Mouse (Mus musculus): ENCODE data around the gene Adra1b. TPM values are rescaled to one million over a fixed set of nuclear protein-coding genes. Genes with fewer than 3 reads are reported as not detected.

Gene Adra1b
- polyA plus RNA-seq, 1 experiment from 2014 or later = 0.07 TPM

DNA sequence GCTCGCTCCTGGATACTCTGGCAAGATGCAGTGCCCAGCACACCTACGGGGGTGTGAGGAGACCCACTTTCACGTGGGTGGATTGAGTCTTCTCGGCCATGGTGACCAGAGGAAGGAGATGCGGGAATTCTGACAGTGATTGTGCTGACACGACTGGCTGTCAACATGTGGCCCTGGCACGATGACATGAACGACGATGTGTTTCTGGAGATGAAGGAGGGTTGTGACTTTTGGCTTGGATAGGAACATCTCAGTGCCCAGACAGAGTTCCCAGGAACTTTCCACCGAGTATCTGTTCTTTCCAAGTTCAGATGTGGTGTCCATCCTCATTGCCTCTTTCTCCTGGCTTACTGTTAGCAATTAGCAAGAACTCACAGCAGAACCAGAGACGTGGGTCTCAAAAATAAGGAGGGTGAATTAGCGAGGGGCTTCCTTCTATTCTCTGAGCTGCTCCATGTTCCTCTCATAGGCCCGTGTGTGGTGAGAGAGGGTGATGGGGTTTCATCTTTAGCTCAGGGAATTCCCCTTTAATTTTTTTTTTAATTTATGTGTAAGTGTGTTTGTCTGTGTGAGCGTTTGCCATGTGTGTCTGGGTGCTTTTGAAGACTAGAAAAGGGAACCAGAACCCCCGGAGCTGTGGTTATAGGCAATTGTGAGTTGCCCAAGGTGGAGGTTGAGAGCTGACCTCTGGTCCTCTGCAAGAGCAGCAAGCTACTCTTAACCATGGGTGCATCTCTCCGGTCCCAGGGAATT is 11.3 kb upstream of the Adra1b start:
- no peak overlapping the region for H3K4me2 ChIP-seq (ENCODE audit: low read length)
- no peaks in the 10 kb centered on the region for H3K9me3 ChIP-seq (ENCODE audit: control insufficient read depth, low read length)
- no peaks in the 10 kb centered on the region for H3K27me3 ChIP-seq (replicated peaks; ENCODE audit: control insufficient read depth, insufficient read depth, low read length)
- no peak overlapping the region for H3K9ac ChIP-seq (ENCODE audit: low read length)
- H3K36me3 ChIP-seq (ENCODE audit: control insufficient read depth, insufficient read depth, low read length) = no peaks in the 10 kb centered on the region
- no peak overlapping the region for H3K27ac ChIP-seq (ENCODE audit: low read depth)
- no peak overlapping the region for H3K4me3 ChIP-seq (ENCODE audit: low read depth, low read length)
- no peak for ATAC-seq (replicated peaks; ENCODE audit: low FRiP score, low TSS enrichment, low read depth)
- WGBS = 89% methylated on average over 16 of the region's 16 CpGs
- no peak for DNase-seq (ENCODE audit: low spot score)
- no peaks in the 10 kb centered on the region; the same call in 1 of the 2 replicates for H3K4me1 ChIP-seq (replicated peaks; ENCODE audit: control insufficient read depth, insufficient read depth, low read length)

DNA sequence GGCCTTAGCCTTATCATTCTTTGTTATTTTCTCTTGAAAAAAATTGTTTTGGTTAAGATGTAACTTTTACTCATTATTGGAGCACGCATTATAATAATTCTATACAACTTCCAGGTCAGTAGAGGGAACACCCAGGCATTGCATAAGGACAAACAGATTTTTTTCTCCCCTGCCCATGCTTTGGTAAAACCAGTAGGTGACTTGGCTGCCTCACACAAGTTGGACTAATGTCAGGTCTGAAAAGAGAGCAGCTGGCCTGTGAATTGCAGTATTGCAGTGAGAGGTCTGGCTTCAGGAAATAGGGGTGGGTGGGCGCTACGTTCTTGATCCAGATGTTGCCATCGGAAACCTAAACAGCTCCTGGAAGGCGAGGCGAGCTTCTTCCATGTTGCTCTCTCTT is 10.6 kb upstream of the Adra1b start:
- H3K9ac ChIP-seq (ENCODE audit: low read length) = no peak overlapping the region
- WGBS = 61% methylated on average over 6 of the region's 6 CpGs
- H3K36me3 ChIP-seq (ENCODE audit: control insufficient read depth, insufficient read depth, low read length) = no peaks in the 10 kb centered on the region
- no peak overlapping the region for H3K4me3 ChIP-seq (ENCODE audit: low read depth, low read length)
- no peak overlapping the region for H3K27ac ChIP-seq (ENCODE audit: low read depth)
- no peaks in the 10 kb centered on the region for H3K27me3 ChIP-seq (replicated peaks; ENCODE audit: control insufficient read depth, insufficient read depth, low read length)
- ATAC-seq (replicated peaks; ENCODE audit: low FRiP score, low TSS enrichment, low read depth) = no peak
- H3K4me1 ChIP-seq (replicated peaks; ENCODE audit: control insufficient read depth, insufficient read depth, low read length) = no peaks in the 10 kb centered on the region; the same call in 1 of the 2 replicates
- DNase-seq (ENCODE audit: low spot score) = no peak
- H3K9me3 ChIP-seq (ENCODE audit: control insufficient read depth, low read length) = no peaks in the 10 kb centered on the region
- H3K4me2 ChIP-seq (ENCODE audit: low read length) = no peak overlapping the region

DNA sequence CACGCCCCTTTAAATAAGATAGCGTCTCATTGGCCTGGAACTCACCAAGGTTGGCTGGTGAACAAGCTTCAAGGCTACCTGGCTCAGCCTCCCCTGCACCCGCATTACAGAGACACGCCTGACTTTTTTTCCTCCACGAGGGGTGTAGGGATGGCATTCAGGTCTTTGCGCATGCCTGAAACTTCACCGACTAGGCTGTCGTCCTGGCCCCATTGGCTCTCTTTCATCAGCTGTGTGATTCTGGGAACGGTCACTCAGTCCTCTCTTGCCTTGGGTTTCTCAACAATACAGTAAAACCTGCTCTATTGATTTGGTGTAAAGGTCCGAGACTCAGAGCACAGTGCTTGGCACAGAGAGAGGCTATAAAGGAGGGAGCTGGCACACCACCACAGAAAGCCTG is 2.3 kb upstream of the Adra1b start:
- no peak for ATAC-seq (replicated peaks; ENCODE audit: low FRiP score, low TSS enrichment, low read depth)
- 83% methylated on average over 10 of the region's 10 CpGs for WGBS
- Histone ChIP-seq H3K4me1 (replicated peaks; ENCODE audit: control insufficient read depth, insufficient read depth, low read length) (no peaks in the 10 kb centered on the region), H3K4me3 (ENCODE audit: low read depth, low read length) (no peak overlapping the region), H3K9me3 (ENCODE audit: control insufficient read depth, low read length) (no peaks in the 10 kb centered on the region), H3K27ac (ENCODE audit: low read depth) (no peak overlapping the region), H3K4me2 (ENCODE audit: low read length) (no peak overlapping the region), H3K36me3 (ENCODE audit: control insufficient read depth, insufficient read depth, low read length) (no peaks in the 10 kb centered on the region), H3K9ac (ENCODE audit: low read length) (no peak overlapping the region), H3K27me3 (replicated peaks; ENCODE audit: control insufficient read depth, insufficient read depth, low read length) (no peaks in the 10 kb centered on the region)
- DNase-seq (ENCODE audit: low spot score) = no peak

DNA sequence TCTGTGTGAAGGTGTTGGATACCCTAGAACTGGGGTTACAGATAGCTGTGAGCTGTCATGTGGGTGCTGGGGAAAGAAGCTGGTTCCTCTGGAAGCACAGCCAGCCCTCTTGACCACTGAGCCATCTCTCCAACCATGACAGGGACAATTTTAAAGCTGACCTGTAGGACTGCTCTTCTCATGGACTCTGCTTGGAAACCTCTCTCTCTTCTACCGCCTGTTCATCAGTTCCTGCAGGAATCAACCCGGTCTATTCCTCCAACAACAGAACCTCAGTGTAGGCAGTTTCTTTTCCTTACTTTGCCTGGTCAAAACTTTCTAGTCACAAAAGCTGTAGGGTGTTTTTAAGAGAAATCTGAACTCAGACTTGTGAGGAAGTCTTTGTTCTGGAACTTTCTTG is 1.3 kb downstream of the Adra1b start:
- H3K27ac ChIP-seq (ENCODE audit: low read depth) = no peak overlapping the region
- no peaks in the 10 kb centered on the region for H3K4me1 ChIP-seq (replicated peaks; ENCODE audit: control insufficient read depth, insufficient read depth, low read length)
- no peak overlapping the region for H3K4me2 ChIP-seq (ENCODE audit: low read length)
- no peak overlapping the region for H3K4me3 ChIP-seq (ENCODE audit: low read depth, low read length)
- H3K36me3 ChIP-seq (ENCODE audit: control insufficient read depth, insufficient read depth, low read length) = no peaks in the 10 kb centered on the region
- 90% methylated on average over 2 of the region's 2 CpGs for WGBS
- DNase-seq (ENCODE audit: low spot score) (no peak), ATAC-seq (replicated peaks; ENCODE audit: low FRiP score, low TSS enrichment, low read depth) (no peak)
- H3K27me3 ChIP-seq (replicated peaks; ENCODE audit: control insufficient read depth, insufficient read depth, low read length) = no peaks in the 10 kb centered on the region
- H3K9ac ChIP-seq (ENCODE audit: low read length) = no peak overlapping the region
- H3K9me3 ChIP-seq (ENCODE audit: control insufficient read depth, low read length) = no peaks in the 10 kb centered on the region

DNA sequence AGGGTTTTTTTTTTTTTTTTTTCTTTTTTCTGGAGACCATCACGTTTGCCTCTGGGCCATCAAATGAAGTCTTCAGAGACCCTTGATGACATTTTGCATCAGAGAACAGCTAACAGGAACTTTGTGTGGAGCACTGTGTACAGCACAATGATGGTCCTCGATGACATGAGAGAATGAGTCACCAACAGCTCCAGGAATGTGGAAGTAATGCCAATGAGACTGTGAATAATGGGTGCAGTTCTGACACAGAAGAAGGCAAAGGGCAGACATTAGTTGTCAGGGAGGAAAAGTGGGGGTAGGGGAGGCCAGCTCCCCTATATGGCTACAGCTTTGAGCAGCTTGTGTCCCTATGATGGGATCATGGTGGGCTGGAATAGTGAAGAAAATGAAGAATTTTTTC is 5.7 kb downstream of the Adra1b start:
- DNase-seq (ENCODE audit: low spot score) = no peak
- WGBS = 69% methylated on average over 2 of the region's 2 CpGs
- ATAC-seq (replicated peaks; ENCODE audit: low FRiP score, low TSS enrichment, low read depth) = no peak

DNA sequence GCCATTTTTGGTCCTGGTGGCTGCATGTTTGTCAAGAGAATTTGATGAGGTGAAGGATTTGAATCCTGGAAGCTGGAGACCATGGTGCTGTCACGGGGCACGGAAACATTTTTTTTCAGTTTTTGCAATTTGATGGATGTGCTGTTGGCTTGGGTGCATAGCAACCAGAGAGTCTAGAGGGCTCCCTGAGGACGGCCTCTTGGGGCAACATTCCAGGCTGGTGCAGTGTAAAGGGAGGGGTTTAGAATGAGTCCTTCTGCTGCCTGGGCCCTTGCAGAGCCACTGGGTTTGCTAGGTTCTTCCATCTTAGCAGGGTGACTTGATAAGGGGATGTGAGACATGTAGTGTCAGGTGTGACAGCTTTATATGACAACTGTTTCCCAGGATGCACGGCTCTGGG is 8.5 kb downstream of the Adra1b start:
- ATAC-seq (replicated peaks; ENCODE audit: low FRiP score, low TSS enrichment, low read depth) = no peak

More for the DNA sequence above, 5.7 kb downstream of the Adra1b start:
- Histone ChIP-seq H3K27ac (ENCODE audit: low read depth) (no peak overlapping the region), H3K4me3 (ENCODE audit: low read depth, low read length) (no peak overlapping the region), H3K27me3 (replicated peaks; ENCODE audit: control insufficient read depth, insufficient read depth, low read length) (no peaks in the 10 kb centered on the region), H3K4me1 (replicated peaks; ENCODE audit: control insufficient read depth, insufficient read depth, low read length) (no peaks in the 10 kb centered on the region), H3K36me3 (ENCODE audit: control insufficient read depth, insufficient read depth, low read length) (no peaks in the 10 kb centered on the region), H3K9me3 (ENCODE audit: control insufficient read depth, low read length) (no peaks in the 10 kb centered on the region), H3K4me2 (ENCODE audit: low read length) (no peak overlapping the region), H3K9ac (ENCODE audit: low read length) (no peak overlapping the region)

DNA sequence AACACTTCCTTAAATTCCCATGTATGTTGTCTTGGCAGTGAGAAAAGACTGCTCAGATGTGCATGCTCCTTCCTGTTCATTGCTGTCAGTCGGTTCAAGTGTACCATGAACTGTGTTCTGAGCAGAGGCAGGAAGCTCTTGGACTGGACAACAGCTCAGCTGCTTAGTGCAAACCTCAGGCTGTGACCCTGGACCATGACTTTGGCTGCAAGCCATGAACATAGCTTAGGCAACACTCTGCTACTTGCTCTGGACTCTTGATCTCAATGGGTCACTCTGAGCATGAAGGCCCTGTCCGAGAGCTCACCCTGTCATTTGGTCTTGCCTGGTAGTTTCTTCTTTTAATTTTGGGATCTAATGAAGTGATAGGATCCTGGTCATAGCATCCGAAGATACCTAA is 9.6 kb downstream of the Adra1b start:
- no peak for DNase-seq (ENCODE audit: low spot score)
- H3K4me2 ChIP-seq (ENCODE audit: low read length) = no peak overlapping the region
- no peaks in the 10 kb centered on the region for H3K9me3 ChIP-seq (ENCODE audit: control insufficient read depth, low read length)
- no peak overlapping the region for H3K4me3 ChIP-seq (ENCODE audit: low read depth, low read length)
- H3K36me3 ChIP-seq (ENCODE audit: control insufficient read depth, insufficient read depth, low read length) = no peaks in the 10 kb centered on the region
- H3K4me1 ChIP-seq (replicated peaks; ENCODE audit: control insufficient read depth, insufficient read depth, low read length) = no peaks in the 10 kb centered on the region
- no peak overlapping the region for H3K27ac ChIP-seq (ENCODE audit: low read depth)
- no peak overlapping the region for H3K9ac ChIP-seq (ENCODE audit: low read length)
- H3K27me3 ChIP-seq (replicated peaks; ENCODE audit: control insufficient read depth, insufficient read depth, low read length) = no peaks in the 10 kb centered on the region
- ATAC-seq (replicated peaks; ENCODE audit: low FRiP score, low TSS enrichment, low read depth) = no peak
- 87% methylated on average over 3 of the region's 3 CpGs for WGBS

More for the DNA sequence above, 8.5 kb downstream of the Adra1b start:
- 54% methylated on average over 4 of the region's 4 CpGs for WGBS
- Histone ChIP-seq H3K27ac (ENCODE audit: low read depth) (no peak overlapping the region), H3K4me1 (replicated peaks; ENCODE audit: control insufficient read depth, insufficient read depth, low read length) (no peaks in the 10 kb centered on the region), H3K4me2 (ENCODE audit: low read length) (no peak overlapping the region), H3K4me3 (ENCODE audit: low read depth, low read length) (no peak overlapping the region), H3K36me3 (ENCODE audit: control insufficient read depth, insufficient read depth, low read length) (no peaks in the 10 kb centered on the region), H3K9me3 (ENCODE audit: control insufficient read depth, low read length) (no peaks in the 10 kb centered on the region), H3K27me3 (replicated peaks; ENCODE audit: control insufficient read depth, insufficient read depth, low read length) (no peaks in the 10 kb centered on the region), H3K9ac (ENCODE audit: low read length) (no peak overlapping the region)
- DNase-seq (ENCODE audit: low spot score) = no peak

DNA sequence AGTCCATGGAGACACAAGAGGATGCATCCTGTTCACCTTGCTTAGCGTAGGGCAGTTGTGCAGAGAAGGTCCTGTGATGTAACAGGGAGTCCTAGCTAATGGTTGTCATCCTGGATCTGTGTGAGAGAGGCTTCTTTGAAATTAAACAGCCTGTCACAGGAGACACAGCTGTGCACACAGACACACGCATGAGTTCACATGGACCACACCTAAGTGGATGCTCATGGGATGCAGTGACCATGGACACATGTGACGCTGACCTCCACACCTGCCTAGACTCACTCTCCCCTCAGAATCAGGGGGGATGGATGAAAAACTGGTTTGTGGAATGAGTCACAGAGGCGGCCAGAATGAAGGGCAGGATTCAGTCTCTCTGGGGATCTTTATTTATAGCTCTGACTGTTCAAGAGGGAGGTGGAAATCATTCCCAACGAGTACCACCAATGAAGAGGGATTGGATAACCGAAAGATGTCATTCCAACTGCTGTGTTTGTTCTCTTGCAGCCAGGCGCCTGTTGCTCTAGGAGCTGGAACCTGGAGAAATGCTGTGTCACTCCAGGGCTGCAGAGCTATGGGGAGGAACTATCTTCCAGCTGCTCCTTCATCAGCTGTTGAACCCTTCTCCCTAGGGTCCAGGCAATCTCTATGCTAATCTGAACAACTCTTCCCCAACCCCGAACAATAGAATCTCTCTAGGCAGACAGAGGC is 11.6 kb downstream of the Adra1b start:
- no peak overlapping the region for H3K4me2 ChIP-seq (ENCODE audit: low read length)
- H3K9me3 ChIP-seq (ENCODE audit: control insufficient read depth, low read length) = no peaks in the 10 kb centered on the region
- no peaks in the 10 kb centered on the region for H3K36me3 ChIP-seq (ENCODE audit: control insufficient read depth, insufficient read depth, low read length)
- H3K4me3 ChIP-seq (ENCODE audit: low read depth, low read length) = no peak overlapping the region
- H3K27me3 ChIP-seq (replicated peaks; ENCODE audit: control insufficient read depth, insufficient read depth, low read length) = no peaks in the 10 kb centered on the region
- H3K4me1 ChIP-seq (replicated peaks; ENCODE audit: control insufficient read depth, insufficient read depth, low read length) = no peaks in the 10 kb centered on the region
- H3K27ac ChIP-seq (ENCODE audit: low read depth) = no peak overlapping the region
- 63% methylated on average over 8 of the region's 8 CpGs for WGBS
- ATAC-seq (replicated peaks; ENCODE audit: low FRiP score, low TSS enrichment, low read depth) (no peak), DNase-seq (ENCODE audit: low spot score) (no peak)
- H3K9ac ChIP-seq (ENCODE audit: low read length) = no peak overlapping the region

DNA sequence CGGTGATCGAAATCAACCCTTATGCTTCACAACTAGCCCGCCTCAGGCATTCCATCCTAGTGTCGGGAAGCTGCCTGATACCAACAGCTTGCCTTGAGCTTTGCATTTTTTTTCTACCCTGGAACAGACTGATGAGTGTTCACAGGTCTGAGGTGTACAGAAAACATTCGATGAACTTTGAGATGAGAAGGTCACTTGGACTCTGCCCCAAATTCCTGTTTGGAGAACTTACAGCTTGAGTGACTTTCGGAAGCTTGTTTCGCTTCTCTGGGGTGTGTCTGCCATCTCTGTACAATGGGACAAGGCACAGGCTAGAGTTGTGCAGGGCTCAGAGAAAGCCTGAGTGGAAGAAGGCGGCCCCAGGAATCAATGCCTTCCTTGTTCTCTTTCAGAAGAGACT is 12.3 kb downstream of the Adra1b start:
- H3K4me2 ChIP-seq (ENCODE audit: low read length) = no peak overlapping the region
- H3K9me3 ChIP-seq (ENCODE audit: control insufficient read depth, low read length) = no peaks in the 10 kb centered on the region
- no peaks in the 10 kb centered on the region for H3K36me3 ChIP-seq (ENCODE audit: control insufficient read depth, insufficient read depth, low read length)
- H3K9ac ChIP-seq (ENCODE audit: low read length) = no peak overlapping the region
- ATAC-seq (replicated peaks; ENCODE audit: low FRiP score, low TSS enrichment, low read depth) (no peak), DNase-seq (ENCODE audit: low spot score) (no peak)
- no peaks in the 10 kb centered on the region for H3K4me1 ChIP-seq (replicated peaks; ENCODE audit: control insufficient read depth, insufficient read depth, low read length)
- no peak overlapping the region for H3K4me3 ChIP-seq (ENCODE audit: low read depth, low read length)
- no peaks in the 10 kb centered on the region for H3K27me3 ChIP-seq (replicated peaks; ENCODE audit: control insufficient read depth, insufficient read depth, low read length)
- no peak overlapping the region for H3K27ac ChIP-seq (ENCODE audit: low read depth)
- 81% methylated on average over 8 of the region's 8 CpGs for WGBS

Measured in intestine, embryonic 14.5 days (tissue).